Mouse (Mus musculus): ENCODE results near the gene Id1.

Id1 gene

GRCm38 (mm10) chr2:152736090-152736601 lies at the start of gene Id1:
Id1 (plus strand) TSS chr2:152736251.
- peak; percentile 95 for DNase-seq (ENCODE audit: low spot score)

DNA sequence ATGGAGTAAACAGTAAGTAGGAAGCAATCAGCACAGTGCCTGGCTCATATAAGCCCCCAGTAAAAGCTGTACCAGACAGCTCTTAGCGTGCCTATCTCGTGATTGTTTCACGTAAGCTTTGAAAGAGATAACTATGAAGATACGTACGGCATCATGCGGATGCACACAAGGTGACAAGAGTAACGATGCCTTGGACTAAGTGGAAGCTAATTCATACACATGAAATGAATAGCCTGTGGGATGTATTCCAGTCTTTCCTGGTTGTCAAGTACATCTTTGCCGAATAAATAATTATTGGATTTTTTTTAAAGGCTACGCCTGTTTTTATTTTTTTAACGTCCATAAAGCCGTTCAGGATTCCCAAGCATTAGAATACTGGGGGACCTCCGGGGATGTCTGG lies 49.7 kb upstream of the Id1 start:
- no peak for DNase-seq (ENCODE audit: low spot score)

DNA sequence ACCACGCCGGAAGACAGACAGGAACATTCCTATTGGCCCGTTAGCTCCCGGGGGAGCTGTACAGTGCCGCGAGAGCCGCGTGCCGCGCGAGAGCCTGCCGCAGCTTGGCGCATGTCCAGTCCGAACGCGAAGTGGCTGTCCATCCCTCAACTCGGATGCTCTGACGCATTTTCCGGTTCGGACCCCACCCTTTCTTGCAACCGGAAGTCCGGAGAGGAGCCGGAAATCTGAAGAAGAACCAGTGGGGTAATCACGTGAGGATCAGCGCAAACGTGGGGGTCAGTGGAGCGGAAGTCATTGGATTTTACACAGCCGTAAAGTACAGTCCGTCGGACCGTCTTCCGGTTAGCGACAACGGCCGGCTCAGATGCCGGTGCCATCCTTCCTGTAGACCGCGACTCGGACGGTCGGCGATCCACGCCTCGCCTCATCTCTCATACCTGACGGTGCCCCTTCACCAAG lies 49.2 kb upstream of the Id1 start, which contains the start of gene Mcts2:
Gene Mcts2, plus strand, starts transcription at position 230 of the 462 bp plus-strand sequence.
- DNase-seq (ENCODE audit: low spot score), result peak; percentile 94

DNA sequence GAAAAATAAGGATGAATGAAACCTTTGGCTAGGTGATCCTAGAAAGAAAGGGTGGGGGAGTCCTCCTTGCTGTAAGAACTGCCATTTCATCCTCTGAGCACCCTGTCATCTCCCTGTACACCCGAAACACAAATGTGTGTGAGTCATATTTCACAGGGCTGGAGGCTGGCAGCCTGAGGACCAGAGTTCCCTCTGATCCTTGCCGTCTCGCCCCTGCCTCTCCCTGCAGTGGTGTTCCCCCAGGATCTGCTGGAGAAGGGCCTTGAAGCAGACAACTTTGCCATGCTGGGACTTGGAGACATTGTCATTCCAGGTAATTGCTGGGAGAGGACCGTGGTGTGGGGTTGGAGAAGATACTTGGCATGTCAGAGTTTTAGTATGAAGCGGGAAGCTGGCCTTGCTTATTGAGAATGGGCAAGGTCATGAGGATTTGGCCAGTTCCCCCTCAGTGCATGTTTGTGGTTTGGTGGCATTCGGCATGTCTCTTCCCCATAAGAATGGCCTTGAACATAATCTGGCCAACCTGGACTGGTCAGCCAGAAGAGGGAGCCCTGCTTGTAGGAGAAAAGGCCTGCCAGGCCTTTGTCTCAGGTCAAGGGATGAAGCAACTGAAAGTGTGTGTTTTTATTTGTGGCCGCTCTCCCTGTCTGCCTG lies 44.4 kb upstream of the Id1 start:
- DNase-seq (ENCODE audit: low spot score), result no peak

GRCm38 (mm10) chr2:152693233-152693632 lies 42.8 kb upstream of the Id1 start:
- DNase-seq (ENCODE audit: low spot score), result peak; percentile 67

DNA sequence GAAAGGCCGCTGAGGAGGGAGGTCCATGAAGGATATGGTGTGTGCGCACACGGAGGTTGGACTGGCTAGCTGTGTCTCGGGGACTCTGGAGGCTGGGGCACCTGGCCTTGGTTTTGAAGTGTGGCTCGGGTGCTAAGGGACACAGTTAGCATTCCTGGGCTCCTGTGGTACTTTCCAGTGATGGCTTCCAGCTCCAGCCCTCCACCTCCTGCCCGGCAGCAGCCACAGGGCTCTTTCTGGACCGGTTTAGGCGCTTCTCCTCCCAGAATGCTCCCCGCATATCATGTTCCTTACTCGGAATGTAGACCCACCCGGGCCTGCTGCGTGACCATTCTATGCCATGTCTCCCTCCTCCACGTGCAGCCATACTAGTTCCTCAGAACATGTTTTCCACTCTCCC lies 42.3 kb upstream of the Id1 start:
- no peak for DNase-seq (ENCODE audit: low spot score)

- DNase-seq (ENCODE audit: low spot score), result no peak
These were observed 41.3 kb upstream of the Id1 start for GRCm38 (mm10) chr2:152694708-152695107.

DNA sequence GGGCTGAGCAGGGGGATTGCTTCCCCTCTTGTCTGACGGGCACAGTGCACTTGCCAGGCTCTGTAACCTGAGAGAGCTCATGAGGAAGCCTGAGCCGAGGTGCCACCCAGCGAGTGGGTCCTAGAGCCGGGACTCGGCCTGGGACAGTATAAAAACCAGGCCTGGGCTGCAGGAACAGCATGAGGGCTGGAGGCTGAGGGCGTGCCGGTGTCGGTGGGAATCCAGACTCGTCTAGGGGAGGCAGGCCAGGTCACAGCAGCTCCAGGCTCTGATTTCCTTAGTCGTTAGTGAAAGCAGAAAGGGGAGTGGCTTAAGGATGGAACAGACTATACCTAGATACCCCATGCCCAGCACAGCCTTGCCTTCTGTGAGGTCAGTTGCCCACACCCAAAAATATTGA lies 40.0 kb upstream of the Id1 start:
- DNase-seq (ENCODE audit: low spot score), result no peak

GRCm38 (mm10) chr2:152696476-152697164 lies 39.4 kb upstream of the Id1 start:
- peak; percentile 85 for DNase-seq (ENCODE audit: low spot score)

- no peak for DNase-seq (ENCODE audit: low spot score)
These were observed 35.9 kb upstream of the Id1 start for GRCm38 (mm10) chr2:152700138-152700537.

DNA sequence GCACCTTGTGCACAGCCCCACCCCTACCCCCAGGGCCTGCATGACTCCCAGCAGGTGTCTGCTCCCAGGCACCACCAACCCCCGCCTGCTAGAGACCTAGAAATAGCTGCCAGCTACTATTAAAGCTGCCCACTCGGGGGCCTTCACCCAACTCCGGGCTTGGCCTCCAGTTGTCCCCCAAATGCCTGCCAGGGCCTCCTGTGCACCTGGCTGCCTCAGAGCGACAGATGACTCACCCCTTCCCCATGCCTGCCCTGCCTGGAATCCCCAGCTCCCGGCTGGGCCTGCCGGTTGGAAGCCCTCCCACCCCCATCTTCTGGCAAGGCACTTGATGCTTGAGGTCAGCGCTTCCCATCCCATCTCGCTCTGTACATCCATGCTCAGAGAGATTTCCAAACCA lies 35.3 kb upstream of the Id1 start:
- no peak for DNase-seq (ENCODE audit: low spot score)

DNA sequence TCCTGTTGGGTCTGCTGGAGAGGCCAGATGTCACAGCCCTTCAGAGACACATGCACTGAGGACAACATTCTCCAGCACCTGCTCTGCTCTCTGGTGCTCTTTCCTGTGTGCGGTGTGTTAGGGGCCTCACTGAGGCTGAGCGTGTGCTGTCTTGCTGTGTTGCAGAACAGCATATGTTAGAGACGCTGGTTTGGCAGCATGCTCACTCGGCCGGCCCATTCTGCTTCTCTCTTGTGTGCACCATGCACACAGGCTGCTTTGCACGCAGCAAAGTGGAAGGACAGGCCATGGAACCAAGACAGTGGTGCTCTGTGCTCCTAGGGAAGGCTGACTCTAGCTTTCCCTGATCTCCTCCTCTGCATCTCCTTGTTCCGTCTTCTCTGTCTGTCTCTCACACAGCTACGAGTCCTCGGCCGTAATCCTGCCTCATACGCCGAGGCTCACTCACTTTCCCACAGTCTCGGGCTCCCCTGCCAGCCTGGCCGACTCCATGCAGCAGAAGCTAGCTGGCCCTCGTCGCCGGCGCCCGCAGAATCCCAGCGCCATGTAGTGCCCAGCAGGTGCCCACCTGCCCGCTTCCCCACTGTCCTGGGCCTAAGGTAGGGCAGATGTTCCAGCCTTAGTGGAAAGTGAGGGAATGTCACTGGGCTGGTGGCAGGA lies 32.3 kb upstream of the Id1 start:
- no peak for DNase-seq (ENCODE audit: low spot score)

GRCm38 (mm10) chr2:152704256-152704605 lies 31.8 kb upstream of the Id1 start:
- DNase-seq (ENCODE audit: low spot score), result no peak

DNA sequence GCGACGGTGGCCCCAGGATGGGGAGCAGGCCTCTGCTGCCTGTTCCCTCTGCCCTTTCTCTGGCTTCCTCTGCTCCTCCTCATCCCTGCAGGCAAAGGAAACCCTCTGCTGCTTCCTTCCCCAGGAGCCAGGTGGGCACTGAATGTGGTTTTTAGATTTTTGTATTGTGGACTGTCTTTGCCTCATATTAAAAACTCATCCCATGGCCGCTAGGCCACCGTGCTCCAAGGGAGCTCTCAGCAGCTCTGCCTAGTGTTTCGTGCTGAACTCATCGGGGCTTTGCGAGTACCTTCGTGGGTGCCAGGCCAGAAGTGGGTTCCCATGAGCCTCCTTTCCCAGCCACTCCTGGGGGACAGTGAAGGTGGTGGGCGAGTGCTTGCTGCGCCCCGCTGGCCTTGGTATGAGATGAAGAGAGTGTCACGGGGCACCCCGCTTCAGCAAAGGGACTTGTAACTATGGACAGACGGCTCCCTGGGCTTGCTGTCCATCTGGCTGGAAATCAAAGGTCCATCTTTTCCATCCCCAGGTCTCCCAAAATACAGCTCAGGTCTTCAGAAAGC lies 31.2 kb upstream of the Id1 start:
- no peak for DNase-seq (ENCODE audit: low spot score)

- no peak for DNase-seq (ENCODE audit: low spot score)
These were observed 30.0 kb upstream of the Id1 start for GRCm38 (mm10) chr2:152705993-152706571.

DNA sequence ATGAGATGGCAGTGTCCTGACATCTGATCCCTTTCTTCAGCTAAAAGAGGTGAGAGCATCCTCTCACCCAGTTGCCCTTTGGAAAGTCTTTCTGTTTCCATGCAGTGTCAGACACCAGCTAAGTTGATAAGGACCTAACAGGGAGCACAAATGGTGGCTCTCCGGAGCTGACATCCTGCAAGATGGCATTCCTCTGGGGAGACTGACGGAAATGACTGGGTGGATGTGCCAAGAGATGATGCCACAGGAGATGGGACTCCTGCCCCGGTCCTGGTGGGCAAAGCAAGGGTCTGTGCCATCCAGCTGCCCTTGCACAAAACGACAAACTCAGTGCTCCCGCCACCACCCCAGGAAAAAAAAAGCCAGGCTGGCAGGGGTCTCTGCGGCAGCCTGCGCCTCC lies 28.9 kb upstream of the Id1 start:
- DNase-seq (ENCODE audit: low spot score), result no peak

DNA sequence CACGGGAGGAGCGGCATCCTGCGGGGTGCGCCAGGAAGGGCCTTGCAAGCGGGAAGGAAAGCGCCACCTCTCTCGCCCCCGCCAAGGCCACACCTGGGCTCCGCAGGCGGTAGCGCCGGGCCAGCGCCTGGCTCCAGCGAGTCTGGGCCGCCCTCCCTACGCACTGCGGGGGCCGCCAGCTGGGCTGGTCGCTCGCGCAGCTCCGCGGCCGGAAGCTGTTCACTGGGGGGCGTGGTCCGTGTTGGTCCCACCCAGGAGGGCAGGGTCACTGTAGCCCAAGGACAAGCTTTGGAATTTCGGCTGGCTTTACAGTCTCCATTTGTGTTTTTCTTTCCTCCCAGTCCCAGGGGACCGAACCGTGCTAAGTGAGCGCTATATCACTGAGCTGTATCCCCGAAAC lies 28.4 kb upstream of the Id1 start:
- DNase-seq (ENCODE audit: low spot score), result peak; percentile 89

- DNase-seq (ENCODE audit: low spot score), result no peak
These were observed 27.0 kb upstream of the Id1 start for GRCm38 (mm10) chr2:152709066-152709465.

- DNase-seq (ENCODE audit: low spot score), result no peak
These were observed 19.7 kb upstream of the Id1 start for GRCm38 (mm10) chr2:152716241-152716772.

- DNase-seq (ENCODE audit: low spot score), result no peak
These were observed 18.4 kb upstream of the Id1 start for GRCm38 (mm10) chr2:152717652-152718051.

GRCm38 (mm10) chr2:152718076-152718475 lies 18.0 kb upstream of the Id1 start:
- no peak for DNase-seq (ENCODE audit: low spot score)

Measured in yolk sac, embryonic 10.5 days (tissue).